Mouse (Mus musculus) myocyte (in vitro differentiated cells): ENCODE results near the gene Rgs3.
A peak's percentile ranks its signal among the peaks of the same experiment; 100 is the strongest.

ENCODE experiments used
- MYOD1 ChIP-seq, 3 experiments: IDR thresholded peaks; one replicate each; pipeline ENCODE4 v1.6.1; 2011; ENCODE audit warnings: control low read depth in 2 of 3, low read depth in 2 of 3, mild to moderate bottlenecking in 2 of 3, moderate library complexity in 1 of 3; ENCODE audit not compliant: insufficient read length in 2 of 3, control insufficient read depth in 1 of 3
- POLR2A ChIP-seq: IDR thresholded peaks from one replicate; pipeline ENCODE4 v1.6.1; 2011; ENCODE audit warnings: low read depth, mild to moderate bottlenecking, control low read depth, moderate library complexity; ENCODE audit not compliant: insufficient read length
- REST ChIP-seq: IDR thresholded peaks from one replicate; pipeline ENCODE4 v1.6.1; 2011; ENCODE audit warnings: mild to moderate bottlenecking, control low read depth, moderate library complexity; ENCODE audit not compliant: insufficient read depth, insufficient read length
- USF1 ChIP-seq: IDR thresholded peaks from one replicate; pipeline ENCODE4 v1.6.1; 2011; ENCODE audit warnings: low read depth, mild to moderate bottlenecking, control low read depth, moderate library complexity

DNA sequence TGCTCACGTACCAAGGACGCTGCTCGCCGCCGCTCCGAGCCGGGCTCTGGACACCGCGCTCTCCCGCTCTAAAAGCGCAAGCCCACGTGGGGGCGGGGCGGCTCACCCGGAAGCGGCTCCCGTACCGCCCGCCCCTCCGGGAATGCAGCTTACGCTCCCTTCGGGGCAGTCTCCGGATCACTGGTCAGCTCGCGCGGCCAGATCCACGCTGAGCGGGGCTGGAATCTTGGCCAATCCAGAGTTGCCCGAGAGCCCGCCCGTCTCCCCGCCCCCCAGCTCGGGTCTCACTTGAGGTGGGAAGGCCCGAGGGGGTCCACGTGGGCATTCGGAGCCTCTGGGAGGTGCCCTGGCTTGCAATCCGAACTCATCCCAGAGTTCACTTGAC lies 39.8 kb upstream of the Rgs3 start, which contains the start of gene Alad:
- TF ChIP-seq MYOD1 (IDR thresholded peaks at IDR 0.05; ENCODE audit: control insufficient read depth in 1 of 3, insufficient read length in 2 of 3, low read depth in 2 of 3) (no peak), POLR2A (no peak), REST (no peak), USF1 (peak; percentile 71)
